Mouse (Mus musculus) G1E (cell line): ENCODE results near the gene Unc119.

Source experiments
- CTCF ChIP-seq: IDR thresholded peaks from 2 replicates; pipeline ENCODE4 v1.5.1; 2012; ENCODE audit warnings: low read depth, low read length, inconsistent platforms, mixed read lengths
- GATA1 ChIP-seq: IDR thresholded peaks from 2 replicates; pipeline ENCODE4 v1.6.1; 2012; ENCODE audit warnings: borderline replicate concordance, low read length, inconsistent platforms, mixed read lengths
- GATA2 ChIP-seq: IDR thresholded peaks from 2 replicates; pipeline ENCODE4 v1.6.1; 2012; ENCODE audit warnings: low read depth, low read length, inconsistent platforms, borderline replicate concordance
- POLR2AphosphoS5 ChIP-seq: IDR thresholded peaks from 2 replicates; pipeline ENCODE4 v1.6.1; 2012; ENCODE audit warnings: low read depth, low read length, inconsistent platforms; ENCODE audit not compliant: insufficient replicate concordance
- TAL1 ChIP-seq: conservative IDR thresholded peaks from 2 replicates; pipeline ENCODE4 v1.6.1; 2012; ENCODE audit warnings: low read depth, low read length, inconsistent platforms, mixed read lengths

DNA sequence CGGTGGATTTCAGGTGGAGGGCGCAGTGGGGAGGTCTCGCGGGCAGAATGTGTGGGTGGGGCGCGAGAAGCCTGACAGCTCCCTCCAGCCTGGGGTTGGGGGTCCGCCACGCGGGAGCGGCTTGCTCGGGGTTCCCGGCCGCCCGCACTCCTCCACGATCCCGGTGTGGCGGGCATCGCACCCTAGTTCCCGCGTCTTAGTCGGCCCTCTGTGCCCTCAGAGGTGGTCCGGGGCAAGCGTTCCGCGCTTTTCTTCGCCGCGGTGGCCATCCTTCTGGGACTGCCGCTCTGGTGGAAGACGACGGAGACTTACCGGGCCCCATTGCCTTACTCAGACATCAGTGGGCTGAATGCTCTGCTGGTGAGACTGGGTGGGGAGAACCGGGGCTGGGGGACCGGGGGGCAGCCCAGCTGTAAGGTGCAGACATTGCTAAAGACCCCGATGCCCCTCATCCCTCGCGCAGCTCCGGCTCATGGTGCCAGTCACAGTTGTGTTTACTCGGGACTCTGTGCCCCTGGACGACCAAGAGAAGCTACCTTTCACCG, 14.7 kb upstream of the Unc119 start:
- TF ChIP-seq POLR2AphosphoS5 = no peak
- TF ChIP-seq CTCF = no peak
- TF ChIP-seq GATA1 = no peak
- no peak for TF ChIP-seq TAL1
- TF ChIP-seq GATA2 = no peak
